8 mouse cellular contexts compared by ENCODE assay signal in the genomic region with DNA sequence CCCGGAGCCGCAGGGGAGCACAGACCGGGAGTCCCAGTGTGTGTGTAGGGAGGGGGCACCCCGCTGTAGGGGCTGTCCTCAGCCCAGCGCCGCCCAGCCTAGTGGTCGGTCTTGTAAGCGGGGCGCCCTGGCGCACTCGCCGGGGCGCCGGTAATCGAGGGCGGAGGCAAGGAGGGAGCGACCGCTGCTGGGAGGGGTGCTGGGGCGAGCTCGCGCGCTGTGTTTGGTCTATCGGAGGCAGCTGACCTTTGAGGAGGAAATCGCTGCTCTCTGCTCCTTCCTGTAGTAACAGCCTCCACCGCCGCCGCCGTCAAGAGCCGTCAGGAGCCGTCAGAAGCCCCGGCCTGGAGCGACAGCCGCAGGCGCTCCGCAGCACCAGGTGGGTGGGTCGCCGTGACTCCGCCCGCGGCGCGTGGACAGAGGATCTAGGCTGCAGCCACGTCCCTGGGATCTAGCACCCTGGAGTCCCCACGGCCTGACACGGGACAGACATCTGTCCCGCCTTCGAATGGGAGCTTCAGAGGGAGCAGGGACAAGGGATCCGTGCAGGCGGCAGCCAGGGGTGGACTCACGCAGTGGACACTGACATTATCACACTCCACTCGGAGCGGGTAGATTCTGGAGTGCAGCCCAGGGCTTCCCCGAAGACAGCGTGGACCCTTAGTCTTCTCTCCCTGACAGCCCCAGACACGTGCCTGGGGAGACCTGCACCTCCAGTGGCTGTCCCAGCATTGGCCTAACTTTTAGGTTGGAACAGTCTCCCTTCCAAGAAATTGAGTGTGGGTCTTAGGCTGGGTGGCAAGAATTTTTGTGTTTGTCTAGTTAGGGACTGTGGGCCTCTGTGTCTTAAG. TPM values are rescaled to one million over a fixed set of nuclear protein-coding genes. Genes with fewer than 3 reads are reported as not detected.
DNase-seq lines count a peak whose midpoint lies in the region; ATAC-seq and TF ChIP-seq lines count a peak whose summit lies in the region.

No protein-coding gene starts in this region.

- H3K9ac ChIP-seq in heart, embryonic 15.5 days: peak overlapping the region; percentile 68
- peak overlapping the region; percentile 42; the same call in 1 of the 2 replicates for H3K9ac ChIP-seq in neural tube, embryonic 14.5 days (replicated peaks; ENCODE audit: low read depth, low read length)

- peaks cover 5% of the 10 kb centered on the region for H3K27me3 ChIP-seq in C2C12 (ENCODE audit: control insufficient read depth, insufficient read depth, insufficient read length)
- peaks cover 16% of the 10 kb centered on the region for H3K27me3 ChIP-seq in erythroblast, embryonic 14.5 days (ENCODE audit: control insufficient read depth)
- 0 out of 2 replicates have a peak, but pooled peaks cover 15% of the 10 kb centered on the region for H3K27me3 ChIP-seq in heart, embryonic 15.5 days
- peaks cover 9% of the 10 kb centered on the region; the same call in 1 of the 2 replicates for H3K27me3 ChIP-seq in neural tube, embryonic 14.5 days (ENCODE audit: control insufficient read depth, insufficient read depth, low read length)

- H3K4me2 ChIP-seq in heart, embryonic 15.5 days: peak overlapping the region; percentile 92
- peak overlapping the region; percentile 52 for H3K4me2 ChIP-seq in neural tube, embryonic 14.5 days (ENCODE audit: low read depth, low read length)

- peak; percentile 86 for ATAC-seq in heart, embryonic 15.5 days (replicated peaks; ENCODE audit: insufficient number of reproducible peaks, insufficient read depth, low FRiP score, low read depth)
- peak; percentile 46; the same call in 1 of the 2 replicates for ATAC-seq in neural tube, embryonic 14.5 days (ENCODE audit: low read depth)

- H3ac ChIP-seq in C2C12 (ENCODE audit: control insufficient read depth, insufficient read length, low read depth): peak overlapping the region; percentile 37

- H3K79me2 ChIP-seq in C2C12 (ENCODE audit: control insufficient read depth, insufficient read depth): no peaks in the 10 kb centered on the region

- peak overlapping the region; percentile 67 for H3K27ac ChIP-seq in heart, embryonic 15.5 days
- H3K27ac ChIP-seq in neural tube, embryonic 14.5 days (ENCODE audit: low read depth, low read length): no peak overlapping the region

- peaks cover 36% of the 10 kb centered on the region for H3K4me1 ChIP-seq in erythroblast, embryonic 14.5 days (ENCODE audit: control insufficient read depth)
- H3K4me1 ChIP-seq in heart, embryonic 15.5 days (replicated peaks): peaks cover 17% of the 10 kb centered on the region
- H3K4me1 ChIP-seq in lung, adult 2 months (ENCODE audit: control insufficient read depth, insufficient read depth, low read length): peaks cover 5% of the 10 kb centered on the region; the same call in 1 of the 2 replicates
- no peaks in the 10 kb centered on the region for H3K4me1 ChIP-seq in neural tube, embryonic 14.5 days (ENCODE audit: control insufficient read depth, insufficient read depth, low read length)

- WGBS in heart, embryonic 15.5 days: under 1% methylated on average over 54 of the region's 55 CpGs
- under 1% methylated on average over 55 of the region's 55 CpGs for WGBS in lung, adult 2 months
- WGBS in neural tube, embryonic 14.5 days: 2% methylated on average over 50 of the region's 55 CpGs

- peak overlapping the region; percentile 26 for H3K4me3 ChIP-seq in C2C12 (ENCODE audit: insufficient read depth, poor library complexity, severe bottlenecking)
- H3K4me3 ChIP-seq in erythroblast, embryonic 14.5 days (replicated peaks): peak overlapping the region; percentile 67
- H3K4me3 ChIP-seq in heart, embryonic 15.5 days: peak overlapping the region; percentile 62
- peak overlapping the region; percentile 81 for H3K4me3 ChIP-seq in lung, adult 2 months (replicated peaks; ENCODE audit: extremely low read depth, low read depth, low read length)
- peak overlapping the region; percentile 37 for H3K4me3 ChIP-seq in neural tube, embryonic 14.5 days (ENCODE audit: low read depth, low read length)

- H3K79me3 ChIP-seq in C2C12 (ENCODE audit: low read depth): no peaks in the 10 kb centered on the region

- peak; percentile 85 for DNase-seq in adrenal gland, adult 8-10 months
- peak; percentile 91 for DNase-seq in kidney, postnatal 14 days
- DNase-seq in lung, adult 2 months: peak; percentile 87
- DNase-seq in thymus, adult 18-20 months: peak; percentile 86 to 89

- H3K36me3 ChIP-seq in C2C12 (ENCODE audit: control insufficient read depth, insufficient read depth): no peaks in the 10 kb centered on the region
- peaks cover 6% of the 10 kb centered on the region for H3K36me3 ChIP-seq in erythroblast, embryonic 14.5 days (ENCODE audit: control insufficient read depth)
- no peaks in the 10 kb centered on the region for H3K36me3 ChIP-seq in heart, embryonic 15.5 days
- H3K36me3 ChIP-seq in neural tube, embryonic 14.5 days (ENCODE audit: control insufficient read depth, insufficient read depth, low read length): no peaks in the 10 kb centered on the region

- TF ChIP-seq POLR2A in lung, adult 2 months (IDR thresholded peaks at IDR 0.05; ENCODE audit: borderline replicate concordance, extremely low read depth, low read depth, low read length): peak; percentile 45; the same call in 1 of the 2 replicates

- H3K9me3 ChIP-seq in erythroblast, embryonic 14.5 days (ENCODE audit: control insufficient read depth, low read length): no peaks in the 10 kb centered on the region
- H3K9me3 ChIP-seq in heart, embryonic 15.5 days (replicated peaks): no peaks in the 10 kb centered on the region
- H3K9me3 ChIP-seq in neural tube, embryonic 14.5 days (ENCODE audit: control insufficient read depth, low read length): no peaks in the 10 kb centered on the region

- TF ChIP-seq CTCF in C2C12 (IDR thresholded peaks at IDR 0.05; ENCODE audit: control insufficient read depth, insufficient read depth, insufficient read length): no peak
- no peak for TF ChIP-seq CTCF in lung, adult 2 months (IDR thresholded peaks at IDR 0.05; ENCODE audit: insufficient read depth, low read length)

TF ChIP-seq in C2C12, 6 proteins besides CTCF, POLR2A, EP300 and RAD21:
- TF ChIP-seq MYOG (IDR thresholded peaks at IDR 0.05; ENCODE audit: control insufficient read depth, extremely low read depth, insufficient read length): no peak
- TF ChIP-seq USF1 (IDR thresholded peaks at IDR 0.05; ENCODE audit: low read depth): peak; percentile 21

RNA-seq across cellular contexts. Expression of gene Stat5a, which starts 1.3 kb away (rescaled TPM):
- 13.3 TPM for polyA plus RNA-seq in C2C12 (2012; fragmentation: generic; extraction: Trizol)
- 10 to 100 TPM; 30.6 to 60.4 (median 41.2) TPM for total RNA-seq in adrenal gland, adult 8-10 months (2022)
- 0.17 and 0.25 TPM in 2 replicates for polyA plus RNA-seq in erythroblast, embryonic 14.5 days (2012)
- 6.1 and 11.9 TPM in 2 replicates for polyA plus RNA-seq in heart, embryonic 15.5 days (2015; fragmentation: Nextera tagmentation; extraction: Ambion mirVana)
- 19.0 and 20.4 TPM in 2 replicates for polyA plus RNA-seq in lung, adult 2 months (2012; rRNA removed)
- 1.3 and 1.8 TPM in 2 replicates for polyA plus RNA-seq in neural tube, embryonic 14.5 days (2014; fragmentation: Nextera tagmentation; extraction: Ambion mirVana)

RNA-seq across cellular contexts. Expression of gene Stat5b, which starts 9.9 kb away (rescaled TPM):
- 2.4 TPM for polyA plus RNA-seq in C2C12 (2012; fragmentation: generic; extraction: Trizol)
- 10 to 100 TPM; 64.5 to 92.1 (median 73.7) TPM for total RNA-seq in adrenal gland, adult 8-10 months (2022)
- polyA plus RNA-seq in erythroblast, embryonic 14.5 days (2012): 0.67 and 0.90 TPM in 2 replicates
- polyA plus RNA-seq in heart, embryonic 15.5 days (2015; fragmentation: Nextera tagmentation; extraction: Ambion mirVana): 25.3 and 34.6 TPM in 2 replicates
- polyA plus RNA-seq in lung, adult 2 months (2012; rRNA removed): 38.8 and 44.7 TPM in 2 replicates
- polyA plus RNA-seq in neural tube, embryonic 14.5 days (2014; fragmentation: Nextera tagmentation; extraction: Ambion mirVana): 17.3 and 19.7 TPM in 2 replicates

Comparison
In these comparisons a context has a peak if more than half of its experiments do, and no peak if none do; other contexts are left out.
1. H3K4me3 ChIP-seq: peak in every context shown above with its lines; median percentile 81 in lung, adult 2 months; 67 in erythroblast, embryonic 14.5 days; 62 in heart, embryonic 15.5 days; 37 in neural tube, embryonic 14.5 days; 26 in C2C12.